Mouse (Mus musculus): ENCODE data around the gene Pde3b.
A peak's percentile ranks its signal among the peaks of the same experiment; 100 is the strongest.
"Not testable (repeated sequence)": the region's sequence is repeated elsewhere in the genome, so short reads cannot be mapped to it uniquely, and the experiment has no call there.

Gene Pde3b

DNA sequence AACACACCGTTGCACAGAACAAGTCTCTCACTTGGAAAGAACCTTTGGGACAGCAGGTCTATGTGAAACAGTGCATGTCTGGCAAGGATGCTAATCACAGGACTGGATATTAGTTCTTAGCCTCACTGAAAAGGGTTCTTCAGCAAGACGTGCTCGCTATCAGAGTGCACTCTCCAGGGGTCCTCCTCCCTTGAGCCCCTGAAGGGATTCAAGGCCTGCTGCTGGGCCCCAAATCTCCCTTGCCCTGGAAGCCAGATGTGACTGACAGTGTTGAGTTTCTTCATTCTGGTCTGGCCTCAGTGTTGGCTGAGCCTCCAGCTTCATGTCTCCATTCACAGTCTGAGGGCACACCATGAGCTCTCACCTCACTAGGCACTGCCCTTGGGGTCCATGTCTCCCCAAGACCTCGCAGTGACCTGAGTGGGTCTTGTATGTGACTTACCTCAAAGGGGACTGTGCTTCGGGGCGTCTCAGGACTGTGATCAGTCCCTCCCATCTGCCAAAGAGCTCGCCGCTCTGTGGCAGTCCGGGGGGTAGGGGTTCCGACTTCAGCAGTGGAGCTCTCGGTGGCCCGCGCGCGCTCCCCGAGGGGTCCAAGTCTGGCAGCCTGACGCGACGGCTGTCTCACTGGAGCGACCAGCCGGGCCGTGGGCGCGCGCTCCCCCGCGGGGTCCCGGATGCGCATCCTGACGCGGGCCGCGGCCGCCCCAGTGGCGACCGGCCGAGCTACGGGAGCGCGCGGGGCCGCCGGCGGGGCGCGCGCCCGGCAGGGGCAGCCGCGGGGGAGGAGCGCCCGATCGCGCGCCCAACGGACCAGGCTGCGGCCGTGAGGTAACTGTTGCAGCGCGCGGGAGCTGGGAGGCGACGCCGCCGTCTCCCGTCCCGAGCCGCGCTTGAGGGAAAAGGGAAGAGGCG is at the start of gene Pde3b:
Gene Pde3b, plus strand, starts transcription at position 861 of the 915 bp plus-strand sequence.
- DNase-seq (ENCODE audit: low spot score in 2 of 2) = peak; percentile 53 to 80

DNA sequence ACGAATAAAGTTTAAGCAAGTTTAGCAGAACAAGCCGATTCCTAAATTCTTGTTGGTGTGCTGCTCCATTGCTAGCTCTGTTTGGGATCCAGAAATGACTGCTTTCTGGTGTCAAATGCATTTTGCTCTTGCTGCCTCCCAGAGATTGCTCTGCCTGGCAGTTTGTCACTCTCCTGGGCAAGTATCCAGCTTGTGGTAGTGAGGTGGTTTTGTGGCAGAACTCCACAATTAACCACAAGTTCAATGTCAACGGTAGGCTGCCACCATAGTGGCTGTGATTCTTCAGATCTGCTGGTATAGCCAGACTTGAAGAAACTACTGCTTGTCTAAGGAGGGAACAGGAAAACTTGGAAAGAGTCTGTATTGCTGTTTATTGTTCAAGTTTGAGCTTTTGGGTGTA is 13.0 kb upstream of the Pde3b start:
- no peak for DNase-seq (ENCODE audit: low spot score in 2 of 2)

DNA sequence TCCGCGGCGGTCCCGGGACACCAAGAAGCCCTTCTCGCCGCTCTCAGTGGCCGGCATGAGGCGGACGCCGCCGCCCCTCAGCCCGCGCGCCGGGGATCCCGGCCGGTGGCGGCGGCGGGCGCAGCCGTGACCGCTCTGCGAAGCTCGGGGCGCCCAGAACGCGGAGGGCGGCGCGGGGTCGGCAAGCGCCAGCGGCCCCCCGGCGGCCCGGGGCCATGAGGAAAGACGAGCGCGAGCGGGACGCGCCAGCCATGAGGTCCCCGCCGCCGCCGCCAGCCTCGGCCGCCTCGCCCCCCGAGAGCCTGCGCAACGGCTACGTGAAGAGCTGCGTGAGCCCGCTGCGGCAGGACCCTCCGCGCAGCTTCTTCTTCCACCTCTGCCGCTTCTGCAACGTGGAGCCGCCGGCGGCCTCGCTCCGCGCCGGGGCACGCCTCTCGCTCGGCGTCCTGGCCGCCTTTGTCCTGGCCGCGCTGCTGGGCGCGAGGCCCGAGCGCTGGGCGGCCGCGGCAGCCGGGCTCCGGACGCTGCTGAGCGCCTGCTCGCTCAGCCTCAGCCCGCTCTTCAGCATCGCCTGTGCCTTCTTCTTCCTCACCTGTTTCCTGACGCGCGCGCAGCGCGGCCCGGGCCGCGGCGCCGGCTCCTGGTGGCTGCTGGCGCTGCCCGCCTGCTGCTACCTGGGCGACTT is 397 bp downstream of the Pde3b start:
- peak; percentile 31 to 77 for DNase-seq (ENCODE audit: low spot score in 2 of 2)

DNA sequence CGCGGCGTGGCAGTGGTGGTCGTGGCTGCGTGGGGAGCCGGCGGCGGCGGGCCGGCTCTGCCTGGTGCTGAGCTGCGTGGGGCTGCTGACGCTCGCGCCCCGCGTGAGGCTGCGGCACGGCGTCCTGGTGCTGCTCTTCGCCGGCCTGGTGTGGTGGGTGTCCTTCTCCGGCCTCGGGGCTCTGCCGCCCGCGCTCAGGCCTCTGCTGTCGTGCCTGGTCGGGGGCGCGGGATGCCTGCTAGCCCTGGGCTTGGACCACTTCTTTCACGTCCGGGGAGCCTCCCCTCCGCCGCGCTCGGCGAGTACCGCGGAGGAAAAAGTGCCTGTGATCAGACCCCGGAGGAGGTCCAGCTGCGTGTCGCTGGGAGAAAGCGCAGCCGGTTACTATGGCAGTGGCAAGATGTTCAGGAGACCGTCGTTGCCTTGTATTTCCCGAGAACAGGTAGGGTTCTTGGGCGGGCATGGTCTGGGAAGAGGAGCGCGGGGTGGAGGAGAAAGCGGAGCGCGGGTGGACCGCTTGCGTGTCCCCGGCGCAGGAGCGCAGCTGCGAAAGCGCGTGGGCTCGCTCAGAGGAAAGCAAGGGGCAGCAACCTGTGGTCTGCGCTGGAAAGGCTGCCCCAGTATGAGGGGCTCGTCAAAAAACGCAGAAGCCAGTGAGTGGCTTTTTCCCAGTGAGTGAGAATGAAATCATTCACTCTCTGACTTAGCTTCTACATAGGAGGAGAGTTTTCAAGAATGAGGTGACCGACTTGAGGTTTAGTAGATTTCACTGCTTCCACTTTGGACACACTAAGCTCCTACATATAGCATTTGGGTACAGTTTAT is 1.2 kb downstream of the Pde3b start:
- DNase-seq (ENCODE audit: low spot score in 2 of 2) = peak; percentile 27 to 74

DNA sequence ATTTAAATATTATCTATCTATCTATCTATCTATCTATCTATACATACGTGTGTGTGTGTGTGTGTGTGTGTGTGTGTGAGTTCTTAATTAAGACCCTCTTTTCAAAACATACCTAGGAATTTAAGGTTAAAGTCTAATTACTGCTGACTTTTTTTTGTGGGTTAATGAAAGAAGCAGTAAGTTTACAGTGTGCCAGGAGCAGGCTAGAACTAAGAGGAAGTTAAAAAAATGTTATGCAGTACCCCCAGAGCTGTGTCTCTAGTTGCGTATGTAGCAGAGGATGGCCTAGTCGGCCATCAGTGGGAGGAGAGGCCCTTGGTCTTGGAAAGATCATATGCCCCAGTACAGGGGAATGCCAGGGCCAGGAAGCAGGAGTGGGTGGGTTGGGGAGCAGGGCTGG is 4.2 kb downstream of the Pde3b start:
- not testable (repeated sequence) for DNase-seq (ENCODE audit: low spot score in 2 of 2)

DNA sequence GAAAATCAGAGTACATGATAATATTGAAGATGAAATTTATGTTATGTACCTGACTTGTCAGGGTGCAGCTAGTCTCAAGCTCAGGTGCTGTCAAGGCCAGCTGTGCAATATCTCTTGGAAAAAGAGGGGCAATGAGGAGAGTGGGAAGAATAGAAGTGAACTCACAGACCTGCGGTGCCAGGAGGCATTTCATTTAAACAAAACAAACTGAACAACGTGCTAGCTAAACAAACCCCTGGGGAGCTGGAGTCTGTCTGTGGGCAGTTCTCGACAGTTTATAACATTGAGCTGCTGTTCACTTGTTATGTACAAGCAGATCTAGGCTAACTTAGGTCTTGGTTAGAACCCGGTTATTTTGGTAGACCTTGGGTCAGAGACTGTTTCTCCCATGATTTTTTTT is 5.8 kb downstream of the Pde3b start:
- DNase-seq (ENCODE audit: low spot score in 2 of 2) = no peak

DNA sequence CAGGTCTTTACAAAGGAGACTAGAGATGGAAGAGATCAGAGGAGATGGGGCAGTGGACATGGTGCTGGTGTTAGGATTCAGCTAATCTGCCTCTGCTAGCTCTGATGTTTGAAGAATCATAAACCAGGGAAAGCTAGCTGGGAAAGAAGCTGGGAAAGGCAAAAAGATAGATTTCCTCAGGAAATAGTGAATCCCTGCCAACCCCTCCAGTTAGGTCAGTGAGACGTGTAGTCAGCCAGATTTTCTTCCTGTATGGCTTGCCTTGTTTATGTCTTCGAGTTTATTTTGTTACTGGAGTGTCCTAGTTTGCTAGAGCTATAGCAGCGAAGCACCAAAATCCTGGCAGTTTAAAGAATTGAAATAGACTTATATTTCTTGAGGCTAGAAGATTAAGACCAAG is 7.1 kb downstream of the Pde3b start:
- DNase-seq (ENCODE audit: low spot score in 2 of 2) = no peak

DNA sequence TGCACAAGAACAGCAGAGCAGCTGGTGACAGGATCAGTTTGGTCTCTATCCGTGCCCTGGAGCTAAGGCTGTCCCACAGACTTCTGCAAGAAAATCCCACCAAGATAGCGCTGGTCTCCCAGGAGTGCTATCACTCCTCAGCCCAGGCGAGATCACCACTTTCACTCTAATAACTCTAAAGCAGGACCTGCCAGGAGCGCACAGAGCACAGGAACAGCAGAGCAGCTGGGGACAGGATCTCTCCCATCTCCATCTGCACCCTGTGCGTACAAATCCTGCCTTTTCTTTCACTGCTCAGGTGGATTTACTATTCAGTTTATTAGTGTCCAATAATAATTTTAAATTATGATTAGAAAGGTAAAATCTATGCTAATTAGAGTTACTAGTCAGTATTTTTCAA is 14.7 kb downstream of the Pde3b start:
- no peak for DNase-seq (ENCODE audit: low spot score in 2 of 2)

DNA sequence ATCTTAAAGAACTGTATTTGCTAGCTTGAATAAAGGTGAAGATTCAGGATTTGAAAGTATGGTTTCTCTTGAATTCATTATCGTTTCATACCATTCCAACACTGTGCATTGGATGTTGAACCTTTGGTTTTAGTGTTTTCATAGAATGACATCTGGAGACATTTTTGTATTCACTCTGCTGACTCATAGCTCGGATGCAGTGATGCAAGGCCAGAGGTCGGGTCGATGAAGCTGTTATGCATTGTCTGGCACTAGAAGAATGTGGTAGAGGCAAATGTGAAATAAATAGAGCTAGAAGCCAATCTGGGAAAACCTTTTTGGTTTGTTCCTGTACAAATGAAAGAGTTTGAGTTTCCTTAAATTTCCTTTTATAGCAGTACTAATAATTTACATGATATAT is 16.9 kb downstream of the Pde3b start:
- no peak for DNase-seq (ENCODE audit: low spot score in 2 of 2)

DNA sequence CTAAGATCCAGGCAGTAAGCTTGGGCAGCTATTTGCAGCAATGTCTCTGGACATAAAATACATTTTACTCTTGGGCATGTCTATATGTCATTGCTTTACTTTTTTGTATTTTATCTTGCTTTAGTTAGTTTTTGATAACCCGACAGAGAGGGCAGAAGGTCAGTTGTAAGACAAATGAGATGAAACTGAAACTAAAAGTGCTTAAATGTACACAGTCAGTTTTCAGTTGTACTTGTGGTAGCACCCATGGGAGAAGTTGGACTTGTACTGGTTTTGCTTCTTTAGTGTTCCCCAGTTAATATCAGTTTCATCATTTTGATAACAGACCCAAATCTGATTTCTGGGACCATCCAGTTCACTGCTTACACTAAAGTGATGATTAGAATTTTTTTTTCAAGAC is 24.6 kb downstream of the Pde3b start:
- no peak for DNase-seq (ENCODE audit: low spot score in 2 of 2)

DNA sequence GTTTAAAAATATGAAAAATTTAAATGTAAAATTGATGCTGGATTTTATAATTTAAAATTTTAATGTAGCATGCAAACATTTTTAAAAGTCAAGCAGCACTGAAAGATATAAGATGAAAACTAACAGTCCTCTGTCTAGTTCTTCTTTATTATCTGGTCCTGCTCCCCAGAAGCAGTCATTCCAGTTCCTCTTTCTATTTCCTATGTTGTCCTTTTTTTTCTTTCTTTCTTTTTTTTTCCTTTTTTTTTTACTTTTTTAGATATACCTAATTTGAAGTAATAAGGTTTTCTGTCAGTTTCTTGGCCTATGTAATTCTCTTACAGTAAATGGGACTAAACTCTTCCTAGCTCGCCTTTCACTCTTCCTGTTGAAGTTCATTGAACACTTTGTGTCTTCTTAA is 25.4 kb downstream of the Pde3b start:
- DNase-seq (ENCODE audit: low spot score in 2 of 2) = no peak

DNA sequence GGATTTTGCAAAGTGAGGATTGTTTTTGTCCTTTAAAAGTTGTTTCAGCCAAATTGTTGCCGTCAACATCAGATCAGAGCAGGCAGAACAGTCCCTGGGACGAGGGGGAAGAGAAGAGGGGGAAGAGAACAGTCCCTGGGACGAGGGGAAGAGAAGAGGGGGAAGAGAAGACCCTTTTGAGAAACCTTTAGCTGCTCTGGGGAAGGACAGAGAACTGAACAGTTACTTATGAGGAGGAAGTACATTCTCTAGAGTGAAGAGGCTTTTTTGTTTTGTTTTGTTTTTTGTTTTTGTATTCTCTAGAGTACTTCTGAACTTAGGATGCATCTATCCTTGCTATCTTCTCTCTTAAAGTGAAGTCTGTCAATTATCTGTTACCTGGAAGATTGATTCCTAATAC is 37.8 kb downstream of the Pde3b start:
- peak in 1 of 2 experiments; percentile 58 for DNase-seq (ENCODE audit: low spot score in 2 of 2)

DNA sequence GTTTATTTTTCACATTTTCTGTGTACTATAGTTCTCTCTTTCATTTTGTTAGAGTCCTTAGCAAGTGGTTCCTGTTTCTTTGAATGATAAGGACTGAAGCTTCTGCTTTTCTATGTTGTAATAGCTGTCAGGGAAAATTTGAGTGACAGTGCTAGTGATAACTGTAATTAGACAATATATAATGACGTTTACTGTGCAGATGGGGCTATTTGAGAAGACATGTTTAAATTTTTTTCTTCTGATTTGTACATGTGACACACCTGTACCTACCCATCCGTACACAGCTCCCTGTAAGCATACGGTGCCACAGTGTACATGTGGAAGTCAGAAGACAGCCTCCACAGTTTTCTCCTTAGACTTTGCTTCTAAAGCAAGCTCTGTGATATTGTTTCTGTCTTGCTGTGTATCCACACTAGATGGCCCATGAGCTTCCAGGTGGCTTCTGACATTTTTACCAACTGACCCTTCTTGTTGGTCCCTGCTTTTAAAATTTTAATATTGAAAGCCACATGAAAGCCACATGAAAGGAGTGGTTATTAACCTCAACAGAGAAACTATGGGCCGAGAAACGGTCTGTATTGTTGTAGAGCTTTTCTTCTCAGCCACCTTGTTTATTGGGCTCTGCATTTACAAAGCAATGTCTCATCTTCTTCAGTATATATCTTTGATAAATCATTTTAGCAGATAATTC is 38.4 kb downstream of the Pde3b start:
- DNase-seq (ENCODE audit: low spot score in 2 of 2) = no peak

DNA sequence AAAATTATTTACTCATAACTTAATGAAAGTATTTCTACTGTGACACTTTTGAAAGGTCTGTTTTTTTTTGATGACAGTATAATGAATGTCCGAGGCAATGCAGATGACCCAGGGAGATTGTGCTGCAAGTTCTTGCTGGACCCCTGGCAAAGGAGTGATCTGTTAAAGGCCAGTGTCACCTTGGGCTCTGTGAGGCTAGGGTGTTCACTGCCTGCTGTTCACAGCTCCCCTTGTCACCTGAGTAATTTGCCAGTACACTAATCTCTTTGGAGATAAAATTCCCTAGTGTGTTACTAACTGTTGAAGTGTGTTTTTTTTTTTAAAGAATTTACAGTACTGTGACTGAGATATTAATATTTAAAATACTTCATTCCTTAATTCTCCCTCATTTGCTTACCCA is 39.8 kb downstream of the Pde3b start:
- DNase-seq (ENCODE audit: low spot score in 2 of 2) = no peak

DNA sequence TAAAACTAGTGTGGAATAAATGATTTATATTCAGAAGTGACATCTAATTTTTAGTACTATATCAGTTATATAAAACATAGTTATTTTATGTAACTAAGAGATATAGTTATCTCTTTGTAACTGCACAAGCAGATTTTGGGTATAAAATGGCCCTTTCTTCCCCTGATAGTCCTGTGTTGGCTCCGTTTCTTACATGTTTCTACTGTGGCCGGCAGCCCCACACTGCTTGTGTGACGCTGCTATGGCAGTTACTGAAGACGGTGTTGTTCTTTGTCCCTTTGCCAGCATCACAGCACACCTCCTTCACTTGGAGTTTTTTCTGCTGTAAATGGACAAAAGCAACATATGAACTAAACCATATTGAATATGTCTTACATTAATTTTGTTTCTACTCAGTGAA is 41.8 kb downstream of the Pde3b start:
- DNase-seq (ENCODE audit: low spot score in 2 of 2) = no peak

DNA sequence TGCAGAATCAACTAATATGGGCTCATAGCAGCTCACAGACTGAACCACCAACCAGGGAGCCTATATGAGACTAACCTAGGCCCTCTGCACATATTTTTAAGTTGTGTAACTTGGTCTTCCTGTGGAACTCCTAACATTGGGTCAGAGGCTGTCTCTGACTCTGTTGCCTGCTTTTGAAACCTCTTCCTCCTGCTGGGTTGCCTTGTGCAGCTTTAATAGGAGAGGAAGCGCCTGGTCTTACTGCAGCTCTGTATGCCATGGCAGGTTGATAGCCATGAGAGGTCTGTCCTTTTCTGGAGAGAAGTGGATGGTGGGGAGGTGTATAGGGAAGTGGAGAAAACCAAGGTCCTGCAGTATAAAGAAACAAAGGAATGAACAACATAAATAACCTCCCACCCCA is 44.8 kb downstream of the Pde3b start:
- DNase-seq (ENCODE audit: low spot score in 2 of 2) = no peak

DNA sequence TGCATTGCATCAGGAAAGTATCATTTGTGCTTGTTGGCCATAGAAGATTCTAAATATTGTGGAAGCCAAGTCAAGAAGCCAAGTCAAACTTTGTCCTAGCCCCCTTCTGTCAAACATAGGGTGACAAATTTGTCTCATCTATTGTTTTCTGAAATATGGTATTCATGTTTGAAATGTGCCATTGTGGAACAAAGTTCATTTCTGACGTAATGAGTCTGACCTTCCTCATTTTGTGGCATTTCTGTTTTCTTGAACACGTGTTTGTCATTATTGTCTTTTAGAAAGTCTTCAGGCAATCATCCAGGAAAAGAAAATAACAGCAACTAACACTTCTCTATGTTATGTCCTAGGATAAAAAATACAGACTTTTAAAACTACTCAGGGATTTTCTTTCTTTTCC is 46.6 kb downstream of the Pde3b start:
- DNase-seq (ENCODE audit: low spot score in 2 of 2) = no peak

DNA sequence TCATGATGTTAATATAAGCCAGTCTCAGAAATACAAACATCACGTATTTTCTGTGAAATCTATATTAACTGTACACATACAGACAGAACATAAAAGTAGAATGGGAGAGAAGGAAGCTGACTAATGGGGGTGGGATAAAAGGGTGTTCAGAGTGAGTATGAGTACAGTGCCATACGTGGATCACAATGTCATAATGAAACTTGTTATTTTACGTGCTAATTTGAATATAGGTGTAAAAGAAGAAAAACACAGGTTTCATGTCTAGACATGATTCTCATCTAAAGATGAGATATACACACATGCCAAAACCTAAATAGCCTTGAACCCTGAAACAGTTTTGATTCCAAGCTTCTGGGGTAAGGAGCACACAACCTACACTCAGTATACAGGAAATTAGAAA is 51.3 kb downstream of the Pde3b start:
- DNase-seq (ENCODE audit: low spot score in 2 of 2) = no peak

DNA sequence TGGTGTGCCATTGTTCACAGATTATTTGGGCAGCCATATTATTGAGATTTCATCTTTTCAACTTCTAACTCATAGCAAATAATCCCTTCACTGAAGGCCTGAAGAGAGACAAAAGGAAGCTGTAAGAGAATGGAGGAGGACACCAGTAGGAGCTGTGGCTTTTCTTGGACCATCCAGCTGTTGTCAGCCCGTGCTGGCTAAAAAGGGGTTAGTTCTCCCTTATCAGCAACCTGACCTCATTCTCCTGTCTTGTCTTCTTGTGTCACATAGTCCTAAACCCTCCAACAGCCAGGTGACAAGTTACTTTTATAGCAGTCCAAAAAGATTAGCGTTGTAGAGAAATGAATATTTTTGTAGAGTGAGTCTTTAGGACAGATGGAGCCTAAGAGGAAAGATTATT is 57.4 kb downstream of the Pde3b start:
- no peak for DNase-seq (ENCODE audit: low spot score in 2 of 2)

DNA sequence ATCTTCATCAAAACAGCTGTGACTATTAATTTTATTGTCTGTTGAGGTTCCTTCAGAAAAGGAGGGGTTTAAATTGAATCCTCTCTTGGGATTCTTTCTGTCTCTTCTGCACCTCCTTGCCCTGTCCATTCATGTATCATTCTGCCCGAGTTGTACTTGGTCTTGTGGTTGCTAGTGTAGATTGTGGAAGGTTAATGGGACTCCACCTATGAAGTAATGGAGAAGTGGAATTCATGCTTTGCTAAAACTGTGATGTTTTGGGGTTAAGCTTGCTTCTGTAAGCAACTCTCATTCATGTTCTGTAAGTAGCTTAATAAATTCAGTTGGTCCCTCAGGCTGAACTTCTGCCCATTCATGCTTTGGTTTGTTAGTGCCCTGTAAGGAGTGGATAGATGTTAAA is 59.8 kb downstream of the Pde3b start:
- no peak for DNase-seq (ENCODE audit: low spot score in 2 of 2)

DNA sequence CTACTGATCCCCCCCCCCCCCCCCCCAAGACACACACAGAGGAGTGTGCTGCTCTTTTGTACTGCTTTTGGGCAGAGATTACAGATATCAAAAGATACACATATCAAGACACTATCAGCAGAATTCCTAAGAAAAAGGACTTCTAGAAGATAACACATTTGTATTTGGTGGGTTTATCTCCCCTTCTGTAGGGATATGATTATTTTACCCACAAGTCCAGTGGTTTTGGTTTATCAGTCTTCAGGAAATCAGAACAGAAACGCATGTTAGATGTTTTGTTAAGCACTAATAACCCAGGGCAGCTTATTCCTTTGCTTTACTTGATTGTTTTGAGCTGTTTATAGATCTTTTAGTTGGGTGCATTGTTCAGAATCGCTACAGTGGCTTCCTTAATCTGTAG is 62.8 kb downstream of the Pde3b start:
- no peak for DNase-seq (ENCODE audit: low spot score in 2 of 2)

DNA sequence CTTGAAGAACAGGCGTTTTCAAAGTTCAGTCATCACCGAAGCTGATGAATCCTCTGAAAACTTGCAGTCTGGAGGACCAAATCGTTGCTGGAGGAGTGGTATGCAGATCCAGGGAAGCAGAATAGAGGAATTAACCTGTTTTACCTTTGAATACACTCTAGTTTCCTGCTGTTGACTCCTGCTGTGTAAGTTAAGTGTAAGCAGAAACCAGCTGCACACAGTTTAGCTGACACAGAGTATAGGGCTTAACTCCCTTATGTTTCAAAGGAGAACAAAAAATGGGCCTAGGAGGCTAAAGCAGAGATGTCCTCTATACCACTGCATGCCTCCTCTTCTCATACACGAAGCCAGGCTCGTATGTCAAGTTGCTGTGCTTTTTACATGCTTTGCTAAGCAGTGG is 63.8 kb downstream of the Pde3b start:
- no peak for DNase-seq (ENCODE audit: low spot score in 2 of 2)

Measured in spleen, postnatal 4 days (tissue).